Mouse (Mus musculus) stomach, embryonic 16.5 days (tissue): ENCODE results near the gene Bbx. TPM values are rescaled to one million over a fixed set of nuclear protein-coding genes. Genes with fewer than 3 reads are reported as not detected.
A peak's percentile ranks its signal among the peaks of the same experiment; 100 is the strongest.

Experiments used
- ATAC-seq: fragments of 200-750 bp; cut with Nextera tagmentation; 2 replicates; pipeline ENCODE4 v1.8.0; 2017; ENCODE audit warnings: moderate number of reproducible peaks, moderate TSS enrichment; ENCODE audit not compliant: insufficient read depth, low FRiP score
- H3K27ac ChIP-seq: fragments of 300-500 bp; sonication (generic); 2 replicates; pipeline ENCODE4 v1.5.1; 2014; ENCODE audit warnings: low read length
- H3K27me3 ChIP-seq: fragments of 300-500 bp; sonication (generic); 2 replicates; pipeline ENCODE4 v1.6.1; 2014; ENCODE audit warnings: low read length, control low read depth, mixed read lengths; ENCODE audit not compliant: control insufficient read depth, insufficient read depth
- H3K36me3 ChIP-seq: fragments of 300-500 bp; sonication (generic); 2 replicates; pipeline ENCODE4 v1.6.1; 2014; ENCODE audit warnings: low read length; ENCODE audit not compliant: control insufficient read depth, insufficient read depth
- H3K4me1 ChIP-seq: fragments of 300-500 bp; sonication (generic); 2 replicates; pipeline ENCODE4 v1.6.1; 2014; ENCODE audit warnings: low read length, control low read depth, mixed read lengths; ENCODE audit not compliant: control insufficient read depth, insufficient read depth
- H3K4me2 ChIP-seq: fragments of 300-500 bp; sonication (generic); 2 replicates; pipeline ENCODE4 v1.6.1; 2014; ENCODE audit warnings: low read depth, low read length, mixed read lengths
- H3K4me3 ChIP-seq: fragments of 300-500 bp; sonication (generic); replicated peaks from 2 replicates; pipeline ENCODE4 v1.5.1; 2014; ENCODE audit warnings: mild to moderate bottlenecking, low read length
- H3K9ac ChIP-seq: fragments of 300-500 bp; sonication (generic); 2 replicates; pipeline ENCODE4 v1.6.1; 2014; ENCODE audit warnings: low read length
- H3K9me3 ChIP-seq: fragments of 300-500 bp; sonication (generic); replicated peaks from 2 replicates; pipeline ENCODE4 v1.6.1; 2016; ENCODE audit warnings: low read length, control low read depth; ENCODE audit not compliant: control insufficient read depth
- WGBS: fragments of 180-500 bp; shearing (Covaris S2); extraction: QIAGEN DNeasy Blood & Tissue Kit; methylation state at CpG from one replicate; pipeline ENCODE4 v1.1.7; 2014; 5-methylcytosine and 5-hydroxymethylcytosine counted together
- polyA plus RNA-seq: library from polyadenylated mRNA; unstranded; fragments of >200 nt; fragmentation: Nextera tagmentation; extraction: Ambion mirVana; gene quantifications from 2 replicates; pipeline ENCODE4 v1.2.1, GENCODE M21; 2015

Gene Bbx
- polyA plus RNA-seq = 32.7 and 39.3 TPM in 2 replicates

GRCm38 (mm10) chr16:50432062-50432878, at the start of gene Bbx:
Gene Bbx, minus strand, starts transcription at chr16:50432390.
- no peaks in the 10 kb centered on the region for H3K9me3 ChIP-seq
- H3K4me3 ChIP-seq = peak within 1 kb of the TSS; percentile 94
- H3K27ac ChIP-seq = peak within 1 kb of the TSS; percentile 99
- peaks cover 9% of the 10 kb centered on the region; the same call in 1 of the 2 replicates for H3K4me1 ChIP-seq
- peak within 1 kb of the TSS; percentile 92 for H3K4me2 ChIP-seq
- H3K9ac ChIP-seq = peak within 1 kb of the TSS; percentile 96
- peak; percentile 97 for ATAC-seq
- H3K36me3 ChIP-seq = no peaks in the 10 kb centered on the region
- H3K27me3 ChIP-seq = no peaks in the 10 kb centered on the region
- under 1% methylated on average over 55 of the region's 55 CpGs for WGBS

- no peaks in the 10 kb centered on the region for H3K27me3 ChIP-seq
- no peaks in the 10 kb centered on the region for H3K36me3 ChIP-seq
- no peaks in the 10 kb centered on the region for H3K9me3 ChIP-seq
- ATAC-seq = no peak
- H3K4me3 ChIP-seq = no peak overlapping the region
- no peaks in the 10 kb centered on the region for H3K4me1 ChIP-seq
- WGBS = 71% methylated on average over 7 of the region's 7 CpGs
- H3K9ac ChIP-seq = no peak overlapping the region
- H3K27ac ChIP-seq = no peak overlapping the region
- H3K4me2 ChIP-seq = no peak overlapping the region
Measured at GRCm38 (mm10) chr16:50481892-50482291, 49.7 kb upstream of the Bbx start.

GRCm38 (mm10) chr16:50481341-50481740, 49.2 kb upstream of the Bbx start:
- no peaks in the 10 kb centered on the region for H3K36me3 ChIP-seq
- no peaks in the 10 kb centered on the region for H3K9me3 ChIP-seq
- H3K9ac ChIP-seq = no peak overlapping the region
- no peak for ATAC-seq
- no peak overlapping the region for H3K27ac ChIP-seq
- H3K4me3 ChIP-seq = no peak overlapping the region
- no peak overlapping the region for H3K4me2 ChIP-seq
- H3K4me1 ChIP-seq = no peaks in the 10 kb centered on the region
- no peaks in the 10 kb centered on the region for H3K27me3 ChIP-seq
- WGBS = 57% methylated on average over 5 of the region's 5 CpGs

- Histone ChIP-seq H3K36me3 (no peaks in the 10 kb centered on the region), H3K27me3 (no peaks in the 10 kb centered on the region), H3K4me3 (no peak overlapping the region), H3K9me3 (no peaks in the 10 kb centered on the region), H3K4me1 (no peaks in the 10 kb centered on the region), H3K27ac (no peak overlapping the region), H3K9ac (no peak overlapping the region), H3K4me2 (no peak overlapping the region)
- 90% methylated on average over 1 of the region's 1 CpGs for WGBS
- ATAC-seq = no peak
Measured at GRCm38 (mm10) chr16:50478695-50479094, 46.5 kb upstream of the Bbx start.

- H3K4me2 ChIP-seq = no peak overlapping the region
- no peak overlapping the region for H3K9ac ChIP-seq
- no peak for ATAC-seq
- H3K4me3 ChIP-seq = no peak overlapping the region
- no peaks in the 10 kb centered on the region for H3K9me3 ChIP-seq
- no peak overlapping the region for H3K27ac ChIP-seq
- no peaks in the 10 kb centered on the region for H3K4me1 ChIP-seq
- no peaks in the 10 kb centered on the region for H3K27me3 ChIP-seq
- H3K36me3 ChIP-seq = no peaks in the 10 kb centered on the region
- 87% methylated on average over 6 of the region's 6 CpGs for WGBS
Measured at GRCm38 (mm10) chr16:50477628-50478027, 45.4 kb upstream of the Bbx start.

- Histone ChIP-seq H3K4me1 (no peaks in the 10 kb centered on the region), H3K36me3 (no peaks in the 10 kb centered on the region), H3K4me2 (no peak overlapping the region), H3K9ac (no peak overlapping the region), H3K4me3 (no peak overlapping the region), H3K9me3 (no peaks in the 10 kb centered on the region), H3K27me3 (no peaks in the 10 kb centered on the region), H3K27ac (no peak overlapping the region)
- WGBS = 25% methylated on average over 10 of the region's 10 CpGs
- no peak for ATAC-seq
Measured at GRCm38 (mm10) chr16:50462226-50462870, 30.2 kb upstream of the Bbx start.

GRCm38 (mm10) chr16:50459146-50459545, 27.0 kb upstream of the Bbx start:
- Histone ChIP-seq H3K4me3 (no peak overlapping the region), H3K9me3 (no peaks in the 10 kb centered on the region), H3K27me3 (no peaks in the 10 kb centered on the region), H3K4me2 (no peak overlapping the region), H3K27ac (no peak overlapping the region), H3K36me3 (no peaks in the 10 kb centered on the region), H3K9ac (no peak overlapping the region), H3K4me1 (no peaks in the 10 kb centered on the region)
- 39% methylated on average over 3 of the region's 3 CpGs for WGBS
- no peak for ATAC-seq

- no peaks in the 10 kb centered on the region for H3K4me1 ChIP-seq
- H3K27ac ChIP-seq = no peak overlapping the region
- no peaks in the 10 kb centered on the region for H3K27me3 ChIP-seq
- no peak overlapping the region for H3K4me3 ChIP-seq
- H3K9ac ChIP-seq = no peak overlapping the region
- no peak for ATAC-seq
- no peak overlapping the region for H3K4me2 ChIP-seq
- no peaks in the 10 kb centered on the region for H3K36me3 ChIP-seq
- no peaks in the 10 kb centered on the region for H3K9me3 ChIP-seq
- WGBS = 70% methylated on average over 1 of the region's 1 CpGs
Measured at GRCm38 (mm10) chr16:50456053-50456452, 23.9 kb upstream of the Bbx start.

GRCm38 (mm10) chr16:50449086-50449485, 16.9 kb upstream of the Bbx start:
- Histone ChIP-seq H3K4me1 (no peaks in the 10 kb centered on the region), H3K27me3 (no peaks in the 10 kb centered on the region), H3K4me3 (no peak overlapping the region), H3K36me3 (no peaks in the 10 kb centered on the region), H3K9me3 (no peaks in the 10 kb centered on the region), H3K4me2 (no peak overlapping the region), H3K27ac (no peak overlapping the region), H3K9ac (no peak overlapping the region)
- no peak for ATAC-seq
- 82% methylated on average over 9 of the region's 9 CpGs for whole genome bisulfite sequencing
